Mouse (Mus musculus): ENCODE measurements around the gene Kdr.

Kdr gene

GRCm38 (mm10) chr5:75919601-75920000 is 58.7 kb downstream of the Kdr start:
- in situ Hi-C loops (cut with MseI, MboI) = no loop called here

- in situ Hi-C loops (cut with MseI, MboI) = no loop called here
These were observed 60.1 kb downstream of the Kdr start for GRCm38 (mm10) chr5:75918139-75918538.

- in situ Hi-C loops (cut with MseI, MboI) = no loop called here
These were observed 61.0 kb downstream of the Kdr start for GRCm38 (mm10) chr5:75917231-75917630.

GRCm38 (mm10) chr5:75906102-75906501 is 72.2 kb downstream of the Kdr start:
- in situ Hi-C loops (cut with MseI, MboI) = no loop called here

GRCm38 (mm10) chr5:75900231-75900920 is 77.9 kb downstream of the Kdr start:
- in situ Hi-C loops (cut with MseI, MboI) = no loop called here

- in situ Hi-C loops (cut with MseI, MboI) = no loop called here
These were observed 82.9 kb downstream of the Kdr start for GRCm38 (mm10) chr5:75895351-75895750.

GRCm38 (mm10) chr5:75892956-75893471 is 85.2 kb downstream of the Kdr start:
- in situ Hi-C loops (cut with MseI, MboI) = no loop called here
